Mouse (Mus musculus): ENCODE data around the gene Gm21904. TPM values are rescaled to one million over a fixed set of nuclear protein-coding genes. Genes with fewer than 3 reads are reported as not detected.
"Not testable (repeated sequence)": the region's sequence is repeated elsewhere in the genome, so short reads cannot be mapped to it uniquely, and the experiment has no call there.

Gene Gm21904
- total RNA-seq (2021) = not detected

DNA sequence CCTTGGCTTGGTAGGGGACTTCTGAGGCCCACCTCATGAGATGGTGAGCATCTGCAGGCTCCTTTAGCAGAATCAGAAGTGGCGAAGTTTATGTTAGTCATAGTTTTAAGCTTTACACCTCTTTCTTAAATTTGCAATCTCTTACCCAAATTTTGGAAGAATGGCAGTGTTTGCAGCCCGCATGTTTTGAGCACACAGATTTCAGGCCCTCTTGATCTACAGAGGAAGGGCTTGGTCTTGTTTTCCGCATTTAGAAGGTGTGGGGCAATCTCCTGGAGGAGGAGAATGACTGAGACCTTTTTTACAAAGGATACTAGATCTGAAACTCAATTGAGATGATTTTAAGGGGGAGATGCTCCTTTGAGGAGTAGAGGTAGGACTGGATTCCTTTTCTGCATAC, at the start of gene Gm21904:
Gm21904 (minus strand) TSS at position 101 of the 400 bp plus-strand sequence.
- DNase-seq; intact Hi-C loops (cut with DNase I): not testable (repeated sequence)

DNA sequence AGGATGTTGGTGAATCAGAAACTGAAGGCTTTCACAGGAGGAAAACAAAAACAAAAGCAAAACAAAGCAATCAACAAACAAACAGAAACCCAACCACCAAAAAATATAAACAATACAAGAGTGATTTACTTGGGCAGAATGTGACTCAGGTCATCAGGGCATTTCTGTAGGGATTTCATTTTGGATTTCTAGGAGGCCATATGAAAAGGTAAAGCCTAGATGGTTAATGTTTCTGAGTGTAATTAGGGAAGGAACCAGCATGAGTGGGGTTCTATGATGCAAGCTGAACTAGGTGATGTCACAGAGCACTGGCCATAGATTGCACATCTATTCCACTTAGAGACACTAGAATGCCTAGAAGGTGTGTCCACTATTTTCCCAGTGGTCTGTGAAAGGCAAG, 28.4 kb upstream of the Gm21904 start, which contains the start of the genes Gm20772 and Gm20831:
Gm20772 (plus strand) TSS at position 301 of the 400 bp plus-strand sequence.
Gm20831 (plus strand) TSS at position 301 of the 400 bp plus-strand sequence.
- DNase-seq; intact Hi-C loops (cut with DNase I): not testable (repeated sequence)

Other genes with a start within 250 kb of the Gm21904 start
- gene Gm20772, start 28.5 kb upstream of the Gm21904 start, total RNA-seq (2021) = not detected
- not detected for gene Gm20831, start 28.5 kb upstream of the Gm21904 start, total RNA-seq (2021)
- not detected for gene Srsy, start 91.1 kb upstream of the Gm21904 start, total RNA-seq (2021)
- gene Gm21764, start 215.5 kb upstream of the Gm21904 start, total RNA-seq (2021) = not detected
- not detected for gene Ssty1, start 242.8 kb upstream of the Gm21904 start, total RNA-seq (2021)